Mouse (Mus musculus): ENCODE data around the gene 1700008P02Rik. TPM values are rescaled to one million over a fixed set of nuclear protein-coding genes. Genes with fewer than 3 reads are reported as not detected.
A peak's percentile ranks its signal among the peaks of the same experiment; 100 is the strongest.
"Not testable (repeated sequence)": the region's sequence is repeated elsewhere in the genome, so short reads cannot be mapped to it uniquely, and the experiment has no call there.

1700008P02Rik gene
- polyA plus RNA-seq (2014; fragmentation: Nextera tagmentation; extraction: Ambion mirVana): not detected in 2 replicates

- Histone ChIP-seq H3K9ac (ENCODE audit: low read length) (no peak within 1 kb of the TSS), H3K4me1 (ENCODE audit: control insufficient read depth, insufficient read depth, low read length) (no peaks in the 10 kb centered on the region), H3K27ac (ENCODE audit: low read depth, low read length) (no peak within 1 kb of the TSS), H3K9me3 (ENCODE audit: control insufficient read depth, low read length) (no peaks in the 10 kb centered on the region), H3K36me3 (ENCODE audit: control insufficient read depth, insufficient read depth, low read length) (no peaks in the 10 kb centered on the region), H3K27me3 (ENCODE audit: control insufficient read depth, insufficient read depth, low read length) (no peaks in the 10 kb centered on the region), H3K4me2 (ENCODE audit: low read depth) (no peak within 1 kb of the TSS), H3K4me3 (ENCODE audit: low read depth, low read length) (no peak within 1 kb of the TSS)
- WGBS: 94% methylated on average over 7 of the region's 7 CpGs
- ATAC-seq (ENCODE audit: insufficient read depth, low FRiP score, low TSS enrichment): no peak
- peak; percentile 9 for DNase-seq (ENCODE audit: low spot score)
Measured at GRCm38 (mm10) chr3:6620343-6620742, at the start of gene 1700008P02Rik. TSS of gene 1700008P02Rik (minus strand) at chr3:6620443.

DNA sequence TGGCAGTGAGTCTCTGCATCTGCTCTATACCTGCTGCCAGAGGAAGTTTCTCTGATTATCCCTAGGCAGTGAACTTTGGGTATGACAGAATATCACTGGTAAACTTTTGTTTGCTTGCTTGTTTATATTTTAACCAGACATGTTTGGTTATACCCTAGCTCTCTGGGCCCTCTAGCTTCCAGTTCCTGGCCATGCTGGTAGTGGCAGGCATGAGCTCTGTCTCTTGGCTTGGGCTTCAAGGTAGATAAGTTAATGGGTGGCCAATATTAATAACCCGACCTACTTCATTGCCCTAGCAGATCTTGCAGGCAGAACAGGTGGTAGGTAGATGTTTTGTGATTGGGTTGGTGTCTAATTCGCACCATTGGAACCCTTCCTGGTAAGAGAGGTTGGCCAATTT lies 29.2 kb upstream of the 1700008P02Rik start:
- no peak for DNase-seq (ENCODE audit: low spot score)
- no peak for ATAC-seq (ENCODE audit: insufficient read depth, low FRiP score, low TSS enrichment)
- H3K27ac ChIP-seq (ENCODE audit: low read depth, low read length): no peak overlapping the region

GRCm38 (mm10) chr3:6638151-6638550 lies 17.9 kb upstream of the 1700008P02Rik start:
- H3K9me3 ChIP-seq (ENCODE audit: control insufficient read depth, low read length); DNase-seq (ENCODE audit: low spot score); H3K27me3 ChIP-seq (ENCODE audit: control insufficient read depth, insufficient read depth, low read length); H3K4me3 ChIP-seq (ENCODE audit: low read depth, low read length); H3K9ac ChIP-seq (ENCODE audit: low read length); H3K4me2 ChIP-seq (ENCODE audit: low read depth); ATAC-seq (ENCODE audit: insufficient read depth, low FRiP score, low TSS enrichment); H3K27ac ChIP-seq (ENCODE audit: low read depth, low read length); H3K4me1 ChIP-seq (ENCODE audit: control insufficient read depth, insufficient read depth, low read length); H3K36me3 ChIP-seq (ENCODE audit: control insufficient read depth, insufficient read depth, low read length): not testable (repeated sequence)

More for the DNA sequence above, 29.2 kb upstream of the 1700008P02Rik start:
- WGBS: 83% methylated on average over 2 of the region's 2 CpGs
- Histone ChIP-seq H3K9ac (ENCODE audit: low read length) (no peak overlapping the region), H3K4me2 (ENCODE audit: low read depth) (no peak overlapping the region), H3K36me3 (ENCODE audit: control insufficient read depth, insufficient read depth, low read length) (no peaks in the 10 kb centered on the region), H3K4me3 (ENCODE audit: low read depth, low read length) (no peak overlapping the region), H3K27me3 (ENCODE audit: control insufficient read depth, insufficient read depth, low read length) (no peaks in the 10 kb centered on the region), H3K9me3 (ENCODE audit: control insufficient read depth, low read length) (no peaks in the 10 kb centered on the region), H3K4me1 (ENCODE audit: control insufficient read depth, insufficient read depth, low read length) (no peaks in the 10 kb centered on the region)

GRCm38 (mm10) chr3:6634256-6634655 lies 14.0 kb upstream of the 1700008P02Rik start:
- no peak for ATAC-seq (ENCODE audit: insufficient read depth, low FRiP score, low TSS enrichment)
- no peak overlapping the region for H3K4me3 ChIP-seq (ENCODE audit: low read depth, low read length)

GRCm38 (mm10) chr3:6617881-6618280 lies 2.4 kb downstream of the 1700008P02Rik start:
- Histone ChIP-seq H3K4me3 (ENCODE audit: low read depth, low read length) (no peak overlapping the region), H3K4me1 (ENCODE audit: control insufficient read depth, insufficient read depth, low read length) (no peaks in the 10 kb centered on the region), H3K27ac (ENCODE audit: low read depth, low read length) (no peak overlapping the region), H3K9me3 (ENCODE audit: control insufficient read depth, low read length) (no peaks in the 10 kb centered on the region), H3K36me3 (ENCODE audit: control insufficient read depth, insufficient read depth, low read length) (no peaks in the 10 kb centered on the region), H3K27me3 (ENCODE audit: control insufficient read depth, insufficient read depth, low read length) (no peaks in the 10 kb centered on the region), H3K4me2 (ENCODE audit: low read depth) (no peak overlapping the region), H3K9ac (ENCODE audit: low read length) (no peak overlapping the region)
- DNase-seq (ENCODE audit: low spot score): no peak
- no peak for ATAC-seq (ENCODE audit: insufficient read depth, low FRiP score, low TSS enrichment)

More at GRCm38 (mm10) chr3:6634256-6634655, 14.0 kb upstream of the 1700008P02Rik start:
- H3K27me3 ChIP-seq (ENCODE audit: control insufficient read depth, insufficient read depth, low read length): no peaks in the 10 kb centered on the region
- no peaks in the 10 kb centered on the region for H3K36me3 ChIP-seq (ENCODE audit: control insufficient read depth, insufficient read depth, low read length)
- no peak overlapping the region for H3K27ac ChIP-seq (ENCODE audit: low read depth, low read length)
- H3K4me2 ChIP-seq (ENCODE audit: low read depth): no peak overlapping the region
- H3K9me3 ChIP-seq (ENCODE audit: control insufficient read depth, low read length): no peaks in the 10 kb centered on the region
- no peak overlapping the region for H3K9ac ChIP-seq (ENCODE audit: low read length)
- no peaks in the 10 kb centered on the region for H3K4me1 ChIP-seq (ENCODE audit: control insufficient read depth, insufficient read depth, low read length)
- no peak for DNase-seq (ENCODE audit: low spot score)

Data from neural tube, embryonic 11.5 days (tissue).